Mouse (Mus musculus) stomach, postnatal 0 days (tissue): Measurements from ENCODE around the gene Znrd1. TPM values are rescaled to one million over a fixed set of nuclear protein-coding genes. Genes with fewer than 3 reads are reported as not detected.

Experiments
- ATAC-seq: fragments of 200-750 bp; cut with Nextera tagmentation; 2 replicates; pipeline ENCODE4 v1.8.0; 2017; ENCODE audit not compliant: low FRiP score, low TSS enrichment
- DNase-seq: peaks from one replicate; pipeline ENCODE4 v3.0.0-alpha.2; 2016; ENCODE audit warnings: low spot score
- H3K27ac ChIP-seq: fragments of 300-500 bp; sonication (generic); replicated peaks from 2 replicates; pipeline ENCODE4 v1.5.1; 2014; ENCODE audit warnings: mild to moderate bottlenecking, control low read depth
- H3K27me3 ChIP-seq: fragments of 300-500 bp; sonication (generic); 2 replicates; pipeline ENCODE4 v1.6.1; 2014; ENCODE audit warnings: low read length; ENCODE audit not compliant: control insufficient read depth, insufficient read depth
- H3K36me3 ChIP-seq: fragments of 300-500 bp; sonication (generic); 2 replicates; pipeline ENCODE4 v1.6.1; 2014; ENCODE audit warnings: low read length, mixed read lengths; ENCODE audit not compliant: control insufficient read depth, insufficient read depth
- H3K4me1 ChIP-seq: fragments of 300-500 bp; sonication (generic); replicated peaks from 2 replicates; pipeline ENCODE4 v1.6.1; 2014; ENCODE audit warnings: antibody characterized with exemption; ENCODE audit not compliant: control insufficient read depth, insufficient read depth
- H3K4me2 ChIP-seq: fragments of 300-500 bp; sonication (generic); replicated peaks from 2 replicates; pipeline ENCODE4 v1.6.1; 2014; ENCODE audit warnings: low read depth, mild to moderate bottlenecking, control low read depth, moderate library complexity
- H3K4me3 ChIP-seq: fragments of 300-500 bp; sonication (generic); 2 replicates; pipeline ENCODE4 v1.5.1; 2014; ENCODE audit warnings: low read depth, low read length, control low read depth
- H3K9ac ChIP-seq: fragments of 300-500 bp; sonication (generic); 2 replicates; pipeline ENCODE4 v1.6.1; 2014; ENCODE audit warnings: mild to moderate bottlenecking, low read length, control low read depth, mixed read lengths
- H3K9me3 ChIP-seq: fragments of 300-500 bp; sonication (generic); 2 replicates; pipeline ENCODE4 v1.6.1; 2016; ENCODE audit warnings: low read length; ENCODE audit not compliant: control insufficient read depth
- CTCF ChIP-seq: IDR thresholded peaks from 2 replicates; pipeline ENCODE4 v1.5.1; 2016; ENCODE audit warnings: antibody characterized with exemption, low read depth, mild to moderate bottlenecking, moderate library complexity
- EP300 ChIP-seq: optimal IDR thresholded peaks from 2 replicates; pipeline ENCODE3; 2016; ENCODE audit warnings: antibody characterized with exemption
- WGBS: fragments of 180-500 bp; shearing (Covaris S2); extraction: QIAGEN DNeasy Blood & Tissue Kit; methylation state at CpG from one replicate; pipeline ENCODE4 v1.1.7; 2014; 5-methylcytosine and 5-hydroxymethylcytosine counted together
- polyA plus RNA-seq: library from polyadenylated mRNA; unstranded; fragments of >200 nt; fragmentation: Nextera tagmentation; extraction: Ambion mirVana; gene quantifications from 2 replicates; pipeline ENCODE4 v1.2.1, GENCODE M21; 2015

Gene Znrd1
- polyA plus RNA-seq, 1 experiment from 2014 or later = 58.6 TPM

GRCm38 (mm10) chr17:36923491-36923890, 34.9 kb downstream of the Znrd1 start:
- H3K27ac ChIP-seq = no peak overlapping the region

GRCm38 (mm10) chr17:36922715-36923114, 35.6 kb downstream of the Znrd1 start:
- no peak overlapping the region for H3K9ac ChIP-seq
- 71% methylated on average over 4 of the region's 4 CpGs for WGBS
- TF ChIP-seq EP300 (no peak), CTCF (no peak)
- H3K27me3 ChIP-seq = no peaks in the 10 kb centered on the region
- H3K4me1 ChIP-seq = no peaks in the 10 kb centered on the region
- H3K4me3 ChIP-seq = no peak overlapping the region
- H3K27ac ChIP-seq = no peak overlapping the region
- H3K4me2 ChIP-seq = no peak overlapping the region
- ATAC-seq (no peak), DNase-seq (no peak)
- H3K9me3 ChIP-seq = no peaks in the 10 kb centered on the region
- H3K36me3 ChIP-seq = no peaks in the 10 kb centered on the region

More at GRCm38 (mm10) chr17:36923491-36923890, 34.9 kb downstream of the Znrd1 start:
- Histone ChIP-seq H3K9ac (no peak overlapping the region; the same call in 1 of the 2 replicates), H3K4me2 (no peak overlapping the region), H3K36me3 (no peaks in the 10 kb centered on the region), H3K27me3 (no peaks in the 10 kb centered on the region), H3K4me3 (no peak overlapping the region), H3K4me1 (no peaks in the 10 kb centered on the region), H3K9me3 (no peaks in the 10 kb centered on the region)
- WGBS = 57% methylated on average over 4 of the region's 4 CpGs
- DNase-seq = no peak
- ATAC-seq = no peak
- TF ChIP-seq CTCF (no peak), EP300 (no peak)

GRCm38 (mm10) chr17:36920239-36920638, 38.1 kb downstream of the Znrd1 start:
- peak; percentile 56 for DNase-seq
- Histone ChIP-seq H3K27ac (no peak overlapping the region), H3K4me1 (no peaks in the 10 kb centered on the region), H3K9me3 (no peaks in the 10 kb centered on the region), H3K36me3 (no peaks in the 10 kb centered on the region), H3K4me3 (no peak overlapping the region), H3K9ac (no peak overlapping the region), H3K27me3 (no peaks in the 10 kb centered on the region), H3K4me2 (no peak overlapping the region)
- TF ChIP-seq EP300 = no peak
- no peak for TF ChIP-seq CTCF
- peak; percentile 88 for ATAC-seq
- 41% methylated on average over 15 of the region's 15 CpGs for WGBS

GRCm38 (mm10) chr17:36915076-36915475, 43.3 kb downstream of the Znrd1 start:
- Histone ChIP-seq H3K9ac (no peak overlapping the region), H3K4me3 (no peak overlapping the region), H3K4me1 (no peaks in the 10 kb centered on the region), H3K27me3 (no peaks in the 10 kb centered on the region), H3K27ac (no peak overlapping the region), H3K4me2 (no peak overlapping the region), H3K36me3 (no peaks in the 10 kb centered on the region), H3K9me3 (no peaks in the 10 kb centered on the region)
- DNase-seq = peak; percentile 57
- TF ChIP-seq EP300 (no peak), CTCF (peak; percentile 88)
- 10% methylated on average over 9 of the region's 9 CpGs for WGBS
- ATAC-seq = no peak

- ATAC-seq = 0 out of 2 replicates have a peak, but pooled peaks have one; percentile 12
Observed at GRCm38 (mm10) chr17:36914108-36914507, 44.3 kb downstream of the Znrd1 start.

GRCm38 (mm10) chr17:36912031-36912430, 46.3 kb downstream of the Znrd1 start:
- Histone ChIP-seq H3K9ac (no peak overlapping the region), H3K36me3 (no peaks in the 10 kb centered on the region), H3K27me3 (no peaks in the 10 kb centered on the region), H3K9me3 (no peaks in the 10 kb centered on the region), H3K4me3 (no peak overlapping the region), H3K4me2 (no peak overlapping the region), H3K4me1 (no peaks in the 10 kb centered on the region), H3K27ac (no peak overlapping the region)
- ATAC-seq = no peak
- no peak for DNase-seq
- no peak for TF ChIP-seq CTCF
- no peak for TF ChIP-seq EP300
- 70% methylated on average over 2 of the region's 2 CpGs for WGBS

More at GRCm38 (mm10) chr17:36914108-36914507, 44.3 kb downstream of the Znrd1 start:
- H3K27me3 ChIP-seq = no peaks in the 10 kb centered on the region
- TF ChIP-seq EP300 (no peak), CTCF (peak; percentile 85)
- no peak overlapping the region for H3K9ac ChIP-seq
- no peaks in the 10 kb centered on the region for H3K4me1 ChIP-seq
- peak; percentile 77 for DNase-seq
- H3K36me3 ChIP-seq = no peaks in the 10 kb centered on the region
- H3K4me2 ChIP-seq = no peak overlapping the region
- WGBS = 10% methylated on average over 2 of the region's 2 CpGs
- H3K9me3 ChIP-seq = no peaks in the 10 kb centered on the region
- H3K4me3 ChIP-seq = no peak overlapping the region
- no peak overlapping the region for H3K27ac ChIP-seq
